Mouse (Mus musculus): ENCODE measurements at regions not wholly inside any gene's neighbourhood (a gene's known extent, or its start where the extent isn't known, plus 50 kb on each side); places are given as distances from the start of the nearest gene placed in this dataset.

- TF ChIP-seq EP300 (IDR thresholded peaks at IDR 0.05; ENCODE audit: low read depth) (no peak), CTCF (IDR thresholded peaks at IDR 0.05; ENCODE audit: low read depth) (no peak)
Observed at GRCm38 (mm10) chr5:25627086-25627485, 78.5 kb downstream of the Xrcc2 start.
